Mouse (Mus musculus) limb, embryonic 15.5 days (tissue): Measurements from ENCODE around the gene Riok1. TPM values are rescaled to one million over a fixed set of nuclear protein-coding genes. Genes with fewer than 3 reads are reported as not detected.

Experiments used
- ATAC-seq: fragments of 200-750 bp; cut with Nextera tagmentation; 2 replicates; pipeline ENCODE4 v1.8.0; 2017; ENCODE audit warnings: low read depth, moderate TSS enrichment; ENCODE audit not compliant: insufficient number of reproducible peaks, low FRiP score, low TSS enrichment
- H3K27ac ChIP-seq: fragments of 300-500 bp; sonication (generic); 2 replicates; pipeline ENCODE4 v1.5.1; 2015; ENCODE audit warnings: moderate library complexity, mild to moderate bottlenecking, inconsistent platforms
- H3K27me3 ChIP-seq: fragments of 300-500 bp; sonication (generic); 2 replicates; pipeline ENCODE4 v1.6.1; 2015; ENCODE audit warnings: inconsistent platforms
- H3K36me3 ChIP-seq: fragments of 300-500 bp; sonication (generic); 2 replicates; pipeline ENCODE4 v1.6.1; 2015; ENCODE audit warnings: inconsistent platforms
- H3K4me1 ChIP-seq: fragments of 300-500 bp; sonication (generic); 2 replicates; pipeline ENCODE4 v1.6.1; 2015; ENCODE audit warnings: inconsistent platforms
- H3K4me2 ChIP-seq: fragments of 300-500 bp; sonication (generic); 2 replicates; pipeline ENCODE4 v1.6.1; 2015; ENCODE audit warnings: mild to moderate bottlenecking, inconsistent platforms
- H3K4me3 ChIP-seq: fragments of 300-500 bp; sonication (generic); 2 replicates; pipeline ENCODE4 v1.5.1; 2015; ENCODE audit warnings: mild to moderate bottlenecking, inconsistent platforms
- H3K9ac ChIP-seq: fragments of 300-500 bp; sonication (generic); 2 replicates; pipeline ENCODE4 v1.6.1; 2015; ENCODE audit warnings: inconsistent platforms
- H3K9me3 ChIP-seq: fragments of 300-500 bp; sonication (generic); 2 replicates; pipeline ENCODE4 v1.6.1; 2016; ENCODE audit warnings: inconsistent platforms
- WGBS: fragments of 180-500 bp; shearing (Covaris S2); methylation state at CpG from one replicate; pipeline ENCODE4 v1.1.7; 2015; 5-methylcytosine and 5-hydroxymethylcytosine counted together
- microRNA-seq: library from miRNA; unstranded; fragments of <30 nt; microRNA quantifications from one replicate; pipeline ENCODE4, GENCODE M21; 2016
- polyA plus RNA-seq: library from polyadenylated mRNA; unstranded; fragments of >200 nt; fragmentation: Nextera tagmentation; extraction: Ambion mirVana; gene quantifications from 2 replicates; pipeline ENCODE4 v1.2.1, GENCODE M21; 2015

Riok1 gene
- polyA plus RNA-seq, 1 experiment from 2014 or later: 50.8 TPM

- H3K4me3 ChIP-seq: no peak overlapping the region
- 31% methylated on average over 4 of the region's 4 CpGs for WGBS
- peaks cover 5% of the 10 kb centered on the region; the same call in 1 of the 2 replicates for H3K4me1 ChIP-seq
- no peaks in the 10 kb centered on the region for H3K27me3 ChIP-seq
- H3K36me3 ChIP-seq: no peaks in the 10 kb centered on the region
- H3K4me2 ChIP-seq: no peak overlapping the region
- no peak overlapping the region for H3K9ac ChIP-seq
- no peak for ATAC-seq
- peak overlapping the region; percentile 11; the same call in 1 of the 2 replicates for H3K27ac ChIP-seq
- no peaks in the 10 kb centered on the region for H3K9me3 ChIP-seq
These were observed 59.4 kb downstream of the Riok1 start for GRCm38 (mm10) chr13:38096207-38096606.

DNA sequence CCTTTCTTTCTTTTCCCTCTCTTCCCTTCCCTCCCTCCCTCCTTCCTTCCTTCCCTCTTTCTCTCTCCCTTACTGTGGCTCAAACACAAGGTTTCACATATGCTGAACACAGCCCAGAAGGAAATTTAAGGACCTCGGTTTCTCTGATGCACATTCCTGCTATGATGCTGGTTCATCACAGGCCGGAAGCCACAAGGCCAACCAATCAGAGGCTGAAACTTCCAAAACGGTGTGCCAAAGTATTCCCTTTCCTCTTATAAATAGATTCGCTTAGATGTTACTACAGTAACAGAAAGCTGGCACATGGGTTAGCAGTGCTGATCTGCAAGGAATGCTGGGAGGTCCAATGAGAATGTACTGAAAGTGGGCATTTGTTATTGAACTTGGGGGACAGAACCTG, 66.6 kb downstream of the Riok1 start:
- WGBS: 45% methylated on average over 4 of the region's 4 CpGs
- Histone ChIP-seq H3K4me3 (no peak overlapping the region), H3K36me3 (no peaks in the 10 kb centered on the region), H3K9me3 (no peaks in the 10 kb centered on the region), H3K4me2 (no peak overlapping the region), H3K27me3 (no peaks in the 10 kb centered on the region), H3K9ac (no peak overlapping the region), H3K4me1 (no peaks in the 10 kb centered on the region), H3K27ac (no peak overlapping the region; the same call in 1 of the 2 replicates)
- no peak for ATAC-seq

DNA sequence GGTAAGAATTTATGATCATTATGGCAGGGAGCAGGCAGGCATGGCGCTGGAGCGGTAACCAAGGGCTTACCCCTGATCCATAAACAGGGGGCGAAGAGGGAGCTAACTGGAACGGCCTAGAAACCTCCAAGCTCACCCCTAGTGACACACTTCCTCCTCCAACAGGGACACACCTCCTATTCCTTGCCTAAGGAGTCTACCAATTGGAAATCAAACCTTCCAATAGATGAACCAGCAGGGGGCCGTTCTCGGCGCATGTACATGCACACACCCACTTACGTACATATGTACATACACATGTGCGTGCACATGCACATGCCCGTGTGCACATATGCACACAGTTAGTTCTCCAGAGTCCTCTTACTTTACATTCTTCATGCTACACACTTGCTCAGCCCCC, 67.7 kb downstream of the Riok1 start:
- WGBS: 79% methylated on average over 10 of the region's 10 CpGs
- H3K9me3 ChIP-seq: no peaks in the 10 kb centered on the region
- no peaks in the 10 kb centered on the region for H3K4me1 ChIP-seq
- H3K9ac ChIP-seq: no peak overlapping the region
- no peak overlapping the region for H3K27ac ChIP-seq
- no peak overlapping the region for H3K4me2 ChIP-seq
- H3K36me3 ChIP-seq: no peaks in the 10 kb centered on the region
- H3K27me3 ChIP-seq: no peaks in the 10 kb centered on the region
- no peak overlapping the region for H3K4me3 ChIP-seq
- ATAC-seq: no peak

DNA sequence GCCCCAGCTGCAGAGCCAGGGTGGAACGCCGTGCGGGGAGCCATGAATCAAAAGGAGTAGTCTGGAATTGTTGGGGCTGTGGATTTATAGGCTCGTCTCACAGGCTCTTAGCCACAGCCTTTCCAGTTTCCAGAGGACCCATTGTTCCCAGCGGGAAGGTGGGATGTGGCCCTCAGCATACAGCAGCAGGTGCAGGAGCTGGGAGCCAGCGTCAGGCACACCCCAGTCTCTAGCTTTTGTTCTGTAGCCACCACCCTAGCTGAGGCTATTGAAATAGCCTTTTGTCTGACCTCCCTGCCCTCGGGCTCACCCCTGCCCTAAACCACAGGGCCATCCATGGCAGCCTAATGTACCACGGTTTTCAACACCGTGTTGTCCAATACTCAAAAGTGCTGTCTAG, 72.3 kb downstream of the Riok1 start:
- no peak overlapping the region for H3K4me3 ChIP-seq
- no peak for ATAC-seq
- 79% methylated on average over 9 of the region's 9 CpGs for WGBS
- no peaks in the 10 kb centered on the region for H3K9me3 ChIP-seq
- H3K4me2 ChIP-seq: no peak overlapping the region
- H3K27ac ChIP-seq: no peak overlapping the region
- H3K36me3 ChIP-seq: no peaks in the 10 kb centered on the region
- no peaks in the 10 kb centered on the region for H3K27me3 ChIP-seq
- H3K4me1 ChIP-seq: no peaks in the 10 kb centered on the region
- no peak overlapping the region for H3K9ac ChIP-seq

Small RNAs within 50 kb of the gene (microRNA-seq; reads per million reads assigned to microRNA genes)
- not detected for gene Gm27387

Other genes with a start within 250 kb of the Riok1 start
- gene Ssr1, start 42.8 kb upstream of the Riok1 start, polyA plus RNA-seq: 152 TPM in 2 replicates
- gene Cage1, start 74 bp downstream of the Riok1 start, polyA plus RNA-seq: 0.78 and 1.0 TPM in 2 replicates
- gene Dsp, start 114.3 kb downstream of the Riok1 start, polyA plus RNA-seq: 59.1 and 65.0 TPM in 2 replicates
- 29.8 and 34.3 TPM in 2 replicates for gene Snrnp48, start 167.9 kb downstream of the Riok1 start, polyA plus RNA-seq